Mouse (Mus musculus): ENCODE results near the gene B4galnt1. TPM values are rescaled to one million over a fixed set of nuclear protein-coding genes. Genes with fewer than 3 reads are reported as not detected.

Gene B4galnt1
- 27.2 and 32.2 TPM in 2 replicates for polyA plus RNA-seq (2015; fragmentation: Nextera tagmentation; extraction: Ambion mirVana)

GRCm38 (mm10) chr10:127164631-127165353 lies at the start of gene B4galnt1:
TSS of gene B4galnt1 (plus strand) at chr10:127165225.
- Histone ChIP-seq H3K27me3 (ENCODE audit: insufficient read depth, low read length) (0 out of 2 replicates have a peak, but pooled peaks cover 3% of the 10 kb centered on the region), H3K36me3 (replicated peaks; ENCODE audit: insufficient read depth, low read length) (peaks cover 8% of the 10 kb centered on the region), H3K4me1 (ENCODE audit: insufficient read depth) (peaks cover 20% of the 10 kb centered on the region), H3K4me3 (ENCODE audit: low read depth, low read length) (peak within 1 kb of the TSS; percentile 66), H3K4me2 (ENCODE audit: low read depth, low read length) (peak within 1 kb of the TSS; percentile 80), H3K9me3 (ENCODE audit: low read length) (no peaks in the 10 kb centered on the region), H3K27ac (ENCODE audit: low read depth) (peak within 1 kb of the TSS; percentile 95), H3K9ac (replicated peaks) (peak within 1 kb of the TSS; percentile 92)
- TF ChIP-seq CTCF (IDR thresholded peaks at IDR 0.05; ENCODE audit: low read depth) = peak; percentile 91
- no peak for TF ChIP-seq EP300 (IDR thresholded peaks at IDR 0.05; ENCODE audit: low read depth)
- 2% methylated on average over 45 of the region's 52 CpGs for WGBS (ENCODE audit: insufficient replicate concordance)
- DNase-seq (peak; percentile 85), ATAC-seq (peak; percentile 82)

- Histone ChIP-seq H3K4me2 (ENCODE audit: low read depth, low read length) (no peak overlapping the region), H3K27ac (ENCODE audit: low read depth) (no peak overlapping the region), H3K4me1 (ENCODE audit: insufficient read depth) (peaks cover 18% of the 10 kb centered on the region), H3K36me3 (replicated peaks; ENCODE audit: insufficient read depth, low read length) (peaks cover 31% of the 10 kb centered on the region), H3K9me3 (ENCODE audit: low read length) (no peaks in the 10 kb centered on the region), H3K9ac (replicated peaks) (no peak overlapping the region), H3K4me3 (ENCODE audit: low read depth, low read length) (no peak overlapping the region), H3K27me3 (ENCODE audit: insufficient read depth, low read length) (no peaks in the 10 kb centered on the region)
- 83% methylated on average over 11 of the region's 11 CpGs for WGBS (ENCODE audit: insufficient replicate concordance)
- DNase-seq (no peak), ATAC-seq (no peak)
- TF ChIP-seq EP300 (IDR thresholded peaks at IDR 0.05; ENCODE audit: low read depth) (no peak), CTCF (IDR thresholded peaks at IDR 0.05; ENCODE audit: low read depth) (no peak)
These were observed 46.6 kb upstream of the B4galnt1 start for GRCm38 (mm10) chr10:127118470-127118869.

GRCm38 (mm10) chr10:127119229-127119628 lies 45.8 kb upstream of the B4galnt1 start:
- Histone ChIP-seq H3K9ac (replicated peaks) (no peak overlapping the region), H3K27me3 (ENCODE audit: insufficient read depth, low read length) (no peaks in the 10 kb centered on the region), H3K36me3 (replicated peaks; ENCODE audit: insufficient read depth, low read length) (peaks cover 31% of the 10 kb centered on the region), H3K9me3 (ENCODE audit: low read length) (no peaks in the 10 kb centered on the region), H3K4me1 (ENCODE audit: insufficient read depth) (peaks cover 18% of the 10 kb centered on the region), H3K4me3 (ENCODE audit: low read depth, low read length) (no peak overlapping the region), H3K4me2 (ENCODE audit: low read depth, low read length) (no peak overlapping the region), H3K27ac (ENCODE audit: low read depth) (no peak overlapping the region)
- no peak for DNase-seq
- WGBS (ENCODE audit: insufficient replicate concordance) = 89% methylated on average over 10 of the region's 10 CpGs
- TF ChIP-seq CTCF (IDR thresholded peaks at IDR 0.05; ENCODE audit: low read depth) = no peak
- TF ChIP-seq EP300 (IDR thresholded peaks at IDR 0.05; ENCODE audit: low read depth) = no peak
- no peak for ATAC-seq

GRCm38 (mm10) chr10:127120301-127121065 lies 44.5 kb upstream of the B4galnt1 start:
- Histone ChIP-seq H3K4me3 (ENCODE audit: low read depth, low read length) (peak overlapping the region; percentile 87), H3K4me2 (ENCODE audit: low read depth, low read length) (peak overlapping the region; percentile 81), H3K27ac (ENCODE audit: low read depth) (peak overlapping the region; percentile 60), H3K4me1 (ENCODE audit: insufficient read depth) (peaks cover 24% of the 10 kb centered on the region), H3K9me3 (ENCODE audit: low read length) (no peaks in the 10 kb centered on the region), H3K36me3 (replicated peaks; ENCODE audit: insufficient read depth, low read length) (peaks cover 27% of the 10 kb centered on the region), H3K27me3 (ENCODE audit: insufficient read depth, low read length) (no peaks in the 10 kb centered on the region), H3K9ac (replicated peaks) (peak overlapping the region; percentile 84)
- ATAC-seq (peak; percentile 28), DNase-seq (no peak)
- 2% methylated on average over 34 of the region's 34 CpGs for WGBS (ENCODE audit: insufficient replicate concordance)
- TF ChIP-seq CTCF (IDR thresholded peaks at IDR 0.05; ENCODE audit: low read depth) (no peak), EP300 (IDR thresholded peaks at IDR 0.05; ENCODE audit: low read depth) (no peak)

GRCm38 (mm10) chr10:127121066-127121477 lies 44.0 kb upstream of the B4galnt1 start, which contains the start of gene Os9:
TSS of gene Os9 (minus strand) at chr10:127121131.
- peak; percentile 88 for TF ChIP-seq EP300 (IDR thresholded peaks at IDR 0.05; ENCODE audit: low read depth)
- no peak for TF ChIP-seq CTCF (IDR thresholded peaks at IDR 0.05; ENCODE audit: low read depth)
- Histone ChIP-seq H3K36me3 (replicated peaks; ENCODE audit: insufficient read depth, low read length) (peaks cover 23% of the 10 kb centered on the region), H3K4me2 (ENCODE audit: low read depth, low read length) (peak within 1 kb of the TSS; percentile 81), H3K9ac (replicated peaks) (peak within 1 kb of the TSS; percentile 84), H3K27ac (ENCODE audit: low read depth) (peak within 1 kb of the TSS; percentile 66), H3K4me3 (ENCODE audit: low read depth, low read length) (peak within 1 kb of the TSS; percentile 87), H3K4me1 (ENCODE audit: insufficient read depth) (peaks cover 27% of the 10 kb centered on the region), H3K9me3 (ENCODE audit: low read length) (no peaks in the 10 kb centered on the region), H3K27me3 (ENCODE audit: insufficient read depth, low read length) (no peaks in the 10 kb centered on the region)
- DNase-seq (peak; percentile 97), ATAC-seq (peak; percentile 97)
- WGBS (ENCODE audit: insufficient replicate concordance) = under 1% methylated on average over 19 of the region's 19 CpGs

- H3K4me1 ChIP-seq (ENCODE audit: insufficient read depth) = peaks cover 37% of the 10 kb centered on the region
- DNase-seq (no peak), ATAC-seq (no peak)
- H3K36me3 ChIP-seq (replicated peaks; ENCODE audit: insufficient read depth, low read length) = peaks cover 20% of the 10 kb centered on the region
- WGBS (ENCODE audit: insufficient replicate concordance) = 76% methylated on average over 3 of the region's 3 CpGs
- no peaks in the 10 kb centered on the region for H3K9me3 ChIP-seq (ENCODE audit: low read length)
- H3K27ac ChIP-seq (ENCODE audit: low read depth) = peak overlapping the region; percentile 66; the same call in 1 of the 2 replicates
- no peak for TF ChIP-seq CTCF (IDR thresholded peaks at IDR 0.05; ENCODE audit: low read depth)
- TF ChIP-seq EP300 (IDR thresholded peaks at IDR 0.05; ENCODE audit: low read depth) = no peak
- H3K9ac ChIP-seq (replicated peaks) = no peak overlapping the region
- H3K27me3 ChIP-seq (ENCODE audit: insufficient read depth, low read length) = no peaks in the 10 kb centered on the region
- no peak overlapping the region for H3K4me3 ChIP-seq (ENCODE audit: low read depth, low read length)
- H3K4me2 ChIP-seq (ENCODE audit: low read depth, low read length) = peak overlapping the region; percentile 70
These were observed 43.0 kb upstream of the B4galnt1 start for GRCm38 (mm10) chr10:127122018-127122417.
